ENCODE assay signal across 8 mouse cellular contexts in genomic region chr4:123239361-123240203, GRCm38 (mm10). TPM values are rescaled to one million over a fixed set of nuclear protein-coding genes. Genes with fewer than 3 reads are reported as not detected.
A peak's percentile ranks its signal among the peaks of the same experiment; 100 is the strongest.
DNase-seq lines count a peak whose midpoint lies in the region; ATAC-seq lines count a peak whose summit lies in the region.

No protein-coding gene starts in this region.

- DNase-seq in adrenal gland, adult (ENCODE audit: inconsistent age in 2 of 2, low spot score in 1 of 2), result peak; percentile 50 to 71
- no peak for DNase-seq in adrenal gland, adult 8-10 months
- DNase-seq in lung, postnatal 36 days, result peak; percentile 50
- DNase-seq in cerebellum, adult 11 months, result no peak

- no peaks in the 10 kb centered on the region for H3K36me3 ChIP-seq in embryonic facial prominence, embryonic 15.5 days
- peaks cover 8% of the 10 kb centered on the region; the same call in 1 of the 2 replicates for H3K36me3 ChIP-seq in heart, embryonic 14.5 days (ENCODE audit: control insufficient read depth, insufficient read depth, low read length)
- H3K36me3 ChIP-seq in kidney, embryonic 16.5 days (ENCODE audit: insufficient read depth, low read length), result peaks cover 9% of the 10 kb centered on the region
- H3K36me3 ChIP-seq in stomach, embryonic 16.5 days (ENCODE audit: control insufficient read depth, insufficient read depth, low read length), result no peaks in the 10 kb centered on the region

- H3K4me3 ChIP-seq in embryonic facial prominence, embryonic 15.5 days (replicated peaks), result peak overlapping the region; percentile 31
- H3K4me3 ChIP-seq in heart, embryonic 14.5 days (ENCODE audit: control insufficient read depth in 1 of 2, insufficient read depth in 1 of 2, low read depth in 1 of 2, low read length in 2 of 2), result peak overlapping the region; percentile 34 to 38
- H3K4me3 ChIP-seq in kidney, embryonic 16.5 days (ENCODE audit: low read length), result peak overlapping the region; percentile 39
- peak overlapping the region; percentile 33 for H3K4me3 ChIP-seq in stomach, embryonic 16.5 days (replicated peaks; ENCODE audit: low read length)

- 6% methylated on average over 58 of the region's 58 CpGs for WGBS in embryonic facial prominence, embryonic 15.5 days
- WGBS in heart, embryonic 14.5 days, result 9% methylated on average over 54 of the region's 58 CpGs
- WGBS in kidney, embryonic 16.5 days, result 2% methylated on average over 55 of the region's 58 CpGs
- WGBS in stomach, embryonic 16.5 days, result 6% methylated on average over 58 of the region's 58 CpGs

- no peaks in the 10 kb centered on the region for H3K9me3 ChIP-seq in embryonic facial prominence, embryonic 15.5 days (replicated peaks)
- H3K9me3 ChIP-seq in heart, embryonic 14.5 days (ENCODE audit: control insufficient read depth, low read length), result no peaks in the 10 kb centered on the region
- H3K9me3 ChIP-seq in kidney, embryonic 16.5 days (ENCODE audit: low read length), result no peaks in the 10 kb centered on the region
- no peaks in the 10 kb centered on the region for H3K9me3 ChIP-seq in stomach, embryonic 16.5 days (replicated peaks; ENCODE audit: control insufficient read depth, low read length)

- peak; percentile 65 for ATAC-seq in embryonic facial prominence, embryonic 15.5 days (ENCODE audit: insufficient number of reproducible peaks, low FRiP score, low TSS enrichment, low read depth)
- ATAC-seq in heart, embryonic 14.5 days (ENCODE audit: insufficient number of reproducible peaks, insufficient read depth, low FRiP score, low read depth), result peak; percentile 28
- ATAC-seq in kidney, embryonic 16.5 days (ENCODE audit: low FRiP score, low TSS enrichment), result peak; percentile 83
- ATAC-seq in stomach, embryonic 16.5 days (ENCODE audit: insufficient read depth, low FRiP score), result peak; percentile 71

- peak overlapping the region; percentile 60 for H3K27ac ChIP-seq in embryonic facial prominence, embryonic 15.5 days (replicated peaks)
- peak overlapping the region; percentile 57 to 58 for H3K27ac ChIP-seq in heart, embryonic 14.5 days (replicated peaks in 1 of 2; ENCODE audit: control insufficient read depth in 1 of 2, insufficient read depth in 1 of 2, low read depth in 2 of 2, low read length in 2 of 2)
- H3K27ac ChIP-seq in kidney, embryonic 16.5 days (ENCODE audit: low read length), result peak overlapping the region; percentile 87
- peak overlapping the region; percentile 63 for H3K27ac ChIP-seq in stomach, embryonic 16.5 days (ENCODE audit: low read length)

- peak overlapping the region; percentile 65 for H3K4me2 ChIP-seq in embryonic facial prominence, embryonic 15.5 days (replicated peaks)
- H3K4me2 ChIP-seq in heart, embryonic 14.5 days (ENCODE audit: low read length), result peak overlapping the region; percentile 83
- H3K4me2 ChIP-seq in kidney, embryonic 16.5 days (replicated peaks; ENCODE audit: low read depth, low read length), result peak overlapping the region; percentile 66
- H3K4me2 ChIP-seq in stomach, embryonic 16.5 days (ENCODE audit: low read depth, low read length), result peak overlapping the region; percentile 58

- peaks cover 25% of the 10 kb centered on the region for H3K4me1 ChIP-seq in embryonic facial prominence, embryonic 15.5 days
- peaks cover 15 to 36% of the 10 kb centered on the region in 2 experiments for H3K4me1 ChIP-seq in heart, embryonic 14.5 days (ENCODE audit: control insufficient read depth in 2 of 2, insufficient read depth in 2 of 2, low read length in 2 of 2)
- H3K4me1 ChIP-seq in kidney, embryonic 16.5 days (ENCODE audit: insufficient read depth, low read length), result peaks cover 70% of the 10 kb centered on the region
- H3K4me1 ChIP-seq in stomach, embryonic 16.5 days (ENCODE audit: control insufficient read depth, insufficient read depth, low read length), result peaks cover 10% of the 10 kb centered on the region

- H3K27me3 ChIP-seq in embryonic facial prominence, embryonic 15.5 days, result peaks cover 38% of the 10 kb centered on the region
- H3K27me3 ChIP-seq in heart, embryonic 14.5 days (ENCODE audit: control insufficient read depth, insufficient read depth, low read length), result 0 out of 2 replicates have a peak, but pooled peaks cover 2% of the 10 kb centered on the region
- no peaks in the 10 kb centered on the region for H3K27me3 ChIP-seq in kidney, embryonic 16.5 days (ENCODE audit: insufficient read depth, low read length)
- no peaks in the 10 kb centered on the region for H3K27me3 ChIP-seq in stomach, embryonic 16.5 days (ENCODE audit: control insufficient read depth, insufficient read depth, low read length)

- H3K9ac ChIP-seq in embryonic facial prominence, embryonic 15.5 days, result peak overlapping the region; percentile 12; the same call in 1 of the 2 replicates
- H3K9ac ChIP-seq in heart, embryonic 14.5 days (ENCODE audit: low read length), result peak overlapping the region; percentile 72
- H3K9ac ChIP-seq in kidney, embryonic 16.5 days (replicated peaks; ENCODE audit: low read length), result peak overlapping the region; percentile 66
- H3K9ac ChIP-seq in stomach, embryonic 16.5 days (ENCODE audit: low read length), result peak overlapping the region; percentile 60

RNA-seq across cellular contexts. Expression of gene Heyl, which starts 6.2 kb away (rescaled TPM):
- total RNA-seq in adrenal gland, adult 8-10 months (2022), result 10 to 100 TPM in 2 of 4 experiments, 1 to 10 TPM in 2; 4.6 to 13.5 (median 8.9) TPM
- 15.6 and 16.8 TPM in 2 replicates for polyA plus RNA-seq in embryonic facial prominence, embryonic 15.5 days (2015; fragmentation: Nextera tagmentation; extraction: Ambion mirVana)
- polyA plus RNA-seq in heart, embryonic 14.5 days (2014; fragmentation: Nextera tagmentation; extraction: Ambion mirVana), result 10.7 and 11.4 TPM in 2 replicates
- 48.8 and 50.7 TPM in 2 replicates for polyA plus RNA-seq in kidney, embryonic 16.5 days (2015; fragmentation: Nextera tagmentation; extraction: Ambion mirVana)
- polyA plus RNA-seq in stomach, embryonic 16.5 days (2015; fragmentation: Nextera tagmentation; extraction: Ambion mirVana), result 18.5 and 21.3 TPM in 2 replicates

RNA-seq across cellular contexts. Expression of gene Pabpc4, which starts 22.6 kb away (rescaled TPM):
- total RNA-seq in adrenal gland, adult 8-10 months (2022), result 10 to 100 TPM; 82.8 to 96.1 (median 90.0) TPM
- 37.5 and 45.0 TPM in 2 replicates for polyA plus RNA-seq in embryonic facial prominence, embryonic 15.5 days (2015; fragmentation: Nextera tagmentation; extraction: Ambion mirVana)
- 63.0 and 80.2 TPM in 2 replicates for polyA plus RNA-seq in heart, embryonic 14.5 days (2014; fragmentation: Nextera tagmentation; extraction: Ambion mirVana)
- polyA plus RNA-seq in kidney, embryonic 16.5 days (2015; fragmentation: Nextera tagmentation; extraction: Ambion mirVana), result 45.0 and 47.7 TPM in 2 replicates
- 31.2 and 42.5 TPM in 2 replicates for polyA plus RNA-seq in stomach, embryonic 16.5 days (2015; fragmentation: Nextera tagmentation; extraction: Ambion mirVana)

RNA-seq across cellular contexts. Expression of gene Nt5c1a, which starts 38.3 kb away (rescaled TPM):
- total RNA-seq in adrenal gland, adult 8-10 months (2022), result 100 to 1,000 TPM in 2 of 4 experiments, 10 to 100 TPM in 2; 65.4 to 137 (median 88.0) TPM
- not detected in 2 replicates for polyA plus RNA-seq in embryonic facial prominence, embryonic 15.5 days (2015; fragmentation: Nextera tagmentation; extraction: Ambion mirVana)
- polyA plus RNA-seq in heart, embryonic 14.5 days (2014; fragmentation: Nextera tagmentation; extraction: Ambion mirVana), result 1.7 and 2.1 TPM in 2 replicates
- 0.25 and 0.28 TPM in 2 replicates for polyA plus RNA-seq in kidney, embryonic 16.5 days (2015; fragmentation: Nextera tagmentation; extraction: Ambion mirVana)
- polyA plus RNA-seq in stomach, embryonic 16.5 days (2015; fragmentation: Nextera tagmentation; extraction: Ambion mirVana), result not detected in 2 replicates

RNA-seq across cellular contexts. Expression of gene Hpcal4, which starts 56.6 kb away (rescaled TPM):
- total RNA-seq in adrenal gland, adult 8-10 months (2022), result 1 to 10 TPM; 5.0 to 9.1 (median 7.2) TPM
- polyA plus RNA-seq in embryonic facial prominence, embryonic 15.5 days (2015; fragmentation: Nextera tagmentation; extraction: Ambion mirVana), result 0.28 and 0.54 TPM in 2 replicates
- 1.0 and 1.1 TPM in 2 replicates for polyA plus RNA-seq in heart, embryonic 14.5 days (2014; fragmentation: Nextera tagmentation; extraction: Ambion mirVana)
- polyA plus RNA-seq in kidney, embryonic 16.5 days (2015; fragmentation: Nextera tagmentation; extraction: Ambion mirVana), result 1.3 and 1.7 TPM in 2 replicates
- 3.8 and 4.2 TPM in 2 replicates for polyA plus RNA-seq in stomach, embryonic 16.5 days (2015; fragmentation: Nextera tagmentation; extraction: Ambion mirVana)

Comparison
In these comparisons a context has a peak if more than half of its experiments do, and no peak if none do; other contexts are left out.
1. DNase-seq: peak in adrenal gland, adult (2 of 2) and lung, postnatal 36 days (single experiment); none in adrenal gland, adult 8-10 months (single experiment) and cerebellum, adult 11 months (single experiment).
2. ATAC-seq: peak in every context shown above with its lines; median percentile 83 in kidney, embryonic 16.5 days; 71 in stomach, embryonic 16.5 days; 65 in embryonic facial prominence, embryonic 15.5 days; 28 in heart, embryonic 14.5 days.
3. H3K9ac ChIP-seq: peak in every context shown above with its lines; median percentile 72 in heart, embryonic 14.5 days; 66 in kidney, embryonic 16.5 days; 60 in stomach, embryonic 16.5 days; 12 in embryonic facial prominence, embryonic 15.5 days.
4. Peak in every context shown above with its lines, with median percentiles within 50 percentile points of each other: H3K27ac ChIP-seq, H3K4me2 ChIP-seq and H3K4me3 ChIP-seq.